Mouse (Mus musculus) cortical plate, adult 2 months (tissue): ENCODE measurements at regions not wholly inside any gene's neighbourhood (a gene's known extent, or its start where the extent isn't known, plus 50 kb on each side); places are given as distances from the start of the nearest gene placed in this dataset.
A peak's percentile ranks its signal among the peaks of the same experiment; 100 is the strongest.

ENCODE experiments used
- CTCF ChIP-seq: fragments of 200-500 bp; IDR thresholded peaks from 2 replicates; pipeline ENCODE4 v1.5.1; 2011; ENCODE audit warnings: mild to moderate bottlenecking, control low read depth, low read length; ENCODE audit not compliant: insufficient read depth; ENCODE audit errors: extremely low read depth
- POLR2A ChIP-seq: fragments of 200-500 bp; IDR thresholded peaks from 2 replicates; pipeline ENCODE4 v1.6.1; 2011; ENCODE audit warnings: mild to moderate bottlenecking, low read length, control low read depth; ENCODE audit not compliant: insufficient read depth; ENCODE audit errors: extremely low read depth

- TF ChIP-seq CTCF (peak; percentile 37; the same call in 1 of the 2 replicates), POLR2A (no peak)
Observed at GRCm38 (mm10) chr15:14418532-14418931, 1245.1 kb upstream of the Cdh6 start.
